Mouse (Mus musculus) left cerebral cortex, adult 8-10 months (tissue): ENCODE data around the gene Vamp3. TPM values are rescaled to one million over a fixed set of nuclear protein-coding genes. Genes with fewer than 3 reads are reported as not detected.

Experiments used
- DNase-seq, 2 experiments: peaks; one replicate each; pipeline ENCODE4 v3.0.0; 2022; ENCODE audit warnings: low spot score in 2 of 2
- total RNA-seq, 4 experiments: library from RNA; stranded (reverse); gene quantifications; 2 replicates each; pipeline ENCODE4 v1.2.4; 2022

The Vamp3 gene
- 10 to 100 TPM; 31.8 to 33.6 (median 32.6) TPM for total RNA-seq

DNA sequence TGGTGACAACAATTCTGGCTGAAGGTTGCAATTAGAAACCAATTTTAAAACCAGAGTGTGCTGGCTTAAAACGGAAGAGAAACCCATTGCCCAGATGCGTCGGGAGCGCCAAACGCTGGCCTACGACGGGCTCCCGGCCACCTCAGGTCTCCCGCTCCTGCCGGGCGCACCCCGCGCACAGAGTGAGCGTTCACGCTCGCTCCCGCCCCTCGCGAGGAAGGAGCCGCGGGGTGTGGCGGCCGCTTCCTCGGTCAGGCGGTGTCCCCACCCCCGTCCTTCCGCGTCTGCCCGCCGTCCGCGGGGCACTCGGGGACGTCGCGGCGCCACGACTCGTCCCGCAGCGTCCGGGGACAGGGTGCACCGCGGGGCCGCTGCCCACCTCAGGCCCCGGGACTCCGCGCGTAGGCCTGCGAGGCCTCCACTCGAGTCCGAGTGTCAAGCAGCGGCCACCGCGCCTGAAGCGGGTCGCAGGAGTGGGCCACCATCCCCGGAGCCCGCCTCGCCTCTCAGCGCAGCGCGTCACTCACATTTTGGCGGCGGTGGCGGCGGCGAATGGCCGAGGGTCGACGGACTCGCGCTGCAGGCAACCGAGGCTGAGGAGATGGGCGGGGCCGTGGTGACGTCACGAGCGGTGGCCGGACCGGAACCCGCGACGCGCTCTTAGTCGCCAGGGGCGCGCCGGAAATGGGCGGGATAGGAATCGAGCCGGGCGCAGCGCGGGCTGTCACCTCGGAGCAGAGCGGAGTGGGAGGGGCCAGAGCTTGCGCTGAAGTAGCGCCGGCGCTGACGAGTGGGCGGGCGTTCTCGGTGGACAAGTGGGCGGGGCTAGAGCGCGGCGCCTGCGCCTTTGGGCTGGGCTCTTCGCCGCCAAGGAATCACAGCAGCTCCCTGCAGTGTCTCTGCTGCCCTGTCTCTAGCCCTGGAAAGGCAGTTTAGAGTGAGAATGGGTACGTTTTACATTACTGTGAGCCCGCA lies at the start of gene Vamp3:
Gene Vamp3 (minus strand): TSS at position 617 of the 975 bp plus-strand sequence.
- peak; percentile 96 to 98 for DNase-seq

DNA sequence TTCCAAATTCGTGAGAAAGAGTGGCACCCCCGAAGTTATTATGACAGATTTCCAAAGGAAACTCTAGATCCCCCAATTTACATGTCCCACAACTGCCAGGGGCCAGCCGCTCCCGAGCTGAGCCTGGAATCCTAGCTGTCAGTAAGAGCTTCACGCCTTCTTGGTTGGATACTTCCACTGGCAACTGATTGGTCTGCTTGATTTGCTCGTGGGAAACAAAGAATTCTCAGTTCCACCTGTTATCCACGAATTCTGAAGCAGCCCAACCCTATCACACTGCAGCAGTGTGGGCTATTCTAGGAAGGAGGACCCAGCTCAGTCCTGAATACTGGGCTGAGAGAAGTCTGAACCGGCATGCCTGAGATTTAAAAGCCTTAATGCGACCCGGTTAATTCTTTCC lies 48.7 kb upstream of the Vamp3 start:
- no peak for DNase-seq

DNA sequence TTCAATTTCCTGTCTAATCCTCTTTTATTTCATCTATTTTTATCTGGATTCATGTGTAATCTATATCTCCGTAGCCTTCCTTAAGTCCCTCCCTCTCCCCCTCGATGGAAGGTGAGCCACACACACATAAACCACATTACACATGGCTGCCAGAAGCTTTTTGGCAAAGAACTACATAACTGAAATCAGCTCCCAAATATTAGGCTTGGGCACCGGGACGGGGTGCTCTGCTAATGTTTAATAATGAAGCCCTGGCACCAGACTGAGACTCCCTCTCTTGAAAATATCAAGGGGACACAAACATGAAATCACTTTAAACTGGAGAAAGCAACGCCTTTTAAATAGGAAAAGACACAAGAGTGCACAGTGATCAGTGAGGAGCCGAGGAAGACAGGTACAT lies 48.1 kb upstream of the Vamp3 start:
- DNase-seq = no peak

DNA sequence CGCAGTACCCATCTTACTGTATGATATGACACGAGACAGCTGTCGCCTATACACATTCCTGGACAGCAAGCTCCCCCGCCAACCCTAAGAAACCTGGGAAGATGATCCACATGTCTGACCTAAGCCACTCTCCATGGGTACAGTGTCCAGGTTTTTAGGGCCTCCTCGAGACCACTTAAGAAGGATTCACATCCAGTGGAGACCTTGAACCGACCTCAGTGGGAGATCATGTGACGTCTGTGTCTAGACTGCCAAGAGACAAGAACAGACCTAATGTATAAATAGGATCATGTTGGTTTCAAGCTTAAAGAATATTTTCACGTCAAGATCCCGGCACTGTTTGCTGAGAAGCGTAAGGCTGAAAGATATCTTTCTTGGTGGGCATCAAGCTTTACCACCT lies 46.4 kb upstream of the Vamp3 start:
- no peak for DNase-seq

DNA sequence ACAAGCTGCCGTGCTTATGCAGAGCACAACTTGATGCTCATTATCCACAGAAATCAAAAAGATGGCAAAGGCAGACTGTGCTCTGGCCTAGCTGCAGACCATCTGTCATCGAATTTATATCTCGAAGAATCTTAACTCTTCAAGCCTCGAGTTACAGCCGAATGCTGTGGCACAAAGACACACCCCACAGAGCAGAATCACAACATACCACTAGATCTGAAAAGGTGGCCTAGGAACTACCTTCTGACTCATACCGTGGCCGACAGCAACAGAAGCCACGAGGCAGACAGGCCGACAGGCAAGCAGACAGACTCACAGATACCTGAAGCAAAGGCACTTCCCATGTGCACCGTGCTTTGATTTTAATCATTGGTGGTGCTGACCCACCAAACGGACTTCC lies 45.9 kb upstream of the Vamp3 start:
- DNase-seq = no peak

DNA sequence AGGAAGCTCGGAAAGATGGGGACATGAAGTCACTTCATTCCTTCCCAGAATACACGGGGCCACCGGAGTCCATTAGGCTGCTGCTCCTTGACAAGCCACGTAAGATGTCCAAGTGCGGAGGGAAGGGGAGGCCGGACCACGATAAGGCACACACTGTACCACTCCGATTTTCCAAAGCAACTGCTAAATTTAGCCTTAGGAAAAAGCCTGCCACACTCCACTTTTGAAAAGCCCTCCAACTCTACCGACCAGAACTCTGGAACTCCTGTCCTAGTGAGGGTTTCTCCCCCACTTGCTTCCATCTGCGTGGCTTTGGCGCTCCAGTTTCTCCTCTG lies 39.3 kb upstream of the Vamp3 start:
- no peak for DNase-seq

DNA sequence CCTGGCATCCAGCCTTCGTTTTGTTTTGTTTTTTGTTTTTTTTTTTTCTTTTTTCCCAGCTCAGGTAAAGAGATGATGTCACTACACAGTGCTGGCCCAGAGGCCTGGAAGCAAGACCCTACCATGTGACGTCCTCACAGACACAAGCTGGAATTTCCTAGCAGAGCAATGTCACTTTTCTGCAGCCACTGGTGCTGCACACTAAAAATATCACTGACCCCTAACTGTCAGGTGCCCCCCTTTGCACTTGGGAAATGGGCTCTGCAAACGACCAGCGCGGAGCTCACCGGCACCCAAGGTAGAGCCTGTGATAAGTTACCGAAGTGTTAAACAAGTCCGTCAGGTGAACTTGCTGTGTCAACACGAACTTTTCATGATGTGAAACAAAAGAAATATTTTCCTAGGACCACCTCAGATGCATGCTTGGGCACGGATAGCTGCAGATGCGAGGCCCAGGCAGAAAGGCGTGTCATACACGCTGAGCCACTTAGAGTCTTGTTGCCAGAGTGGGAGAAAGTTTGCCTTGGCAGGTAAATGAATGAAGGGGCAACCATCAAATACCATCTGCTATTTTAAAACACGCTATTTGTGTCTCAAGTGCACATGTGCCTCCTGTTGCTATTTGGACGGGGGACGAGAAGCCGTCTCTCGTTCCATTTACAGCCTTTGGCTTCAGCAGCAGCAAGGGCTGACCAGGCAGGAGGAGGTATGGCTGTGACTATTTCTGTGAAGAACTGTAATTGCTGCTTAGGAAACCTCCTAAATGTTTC lies 38.8 kb upstream of the Vamp3 start:
- no peak for DNase-seq

DNA sequence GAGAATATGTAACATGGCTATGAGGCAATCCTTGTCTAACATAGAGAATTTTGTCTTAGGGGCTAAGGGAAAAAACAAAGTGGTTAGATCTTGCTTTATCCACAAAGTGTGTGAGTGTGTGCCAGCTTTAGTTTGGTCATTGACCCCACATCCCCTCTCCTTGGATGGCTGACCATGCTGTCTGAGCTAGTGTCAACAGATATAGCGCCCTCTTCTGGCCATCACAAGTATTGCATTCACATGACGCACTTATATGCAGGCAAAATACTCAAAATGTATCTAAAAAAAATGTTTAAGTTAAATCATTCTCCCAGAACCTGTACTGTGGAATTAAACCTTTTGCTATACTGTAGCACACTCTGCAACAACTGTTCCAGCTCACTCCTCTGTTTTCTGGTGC lies 37.4 kb upstream of the Vamp3 start:
- DNase-seq = no peak

DNA sequence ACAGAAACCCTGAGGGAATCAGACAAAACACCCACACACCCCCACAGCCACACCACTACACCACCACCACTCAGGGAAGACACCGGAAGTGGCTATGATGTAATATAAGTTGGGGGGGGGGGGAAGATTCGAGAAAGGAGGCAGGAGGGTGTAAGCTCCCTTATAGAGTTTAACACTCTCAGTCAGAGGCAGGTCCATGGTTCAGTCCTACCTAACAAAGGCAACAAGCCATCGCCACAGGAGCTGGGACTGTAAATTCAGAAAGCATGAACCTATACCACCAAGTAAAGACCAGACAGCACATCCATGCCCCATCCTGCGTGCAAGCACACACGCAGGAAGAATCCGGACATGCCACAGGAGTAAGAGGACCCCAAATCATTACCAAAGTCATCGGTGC lies 31.5 kb upstream of the Vamp3 start, which contains the start of gene Gm13090:
Gene Gm13090 (plus strand): TSS at position 301 of the 400 bp plus-strand sequence.
- no peak for DNase-seq

DNA sequence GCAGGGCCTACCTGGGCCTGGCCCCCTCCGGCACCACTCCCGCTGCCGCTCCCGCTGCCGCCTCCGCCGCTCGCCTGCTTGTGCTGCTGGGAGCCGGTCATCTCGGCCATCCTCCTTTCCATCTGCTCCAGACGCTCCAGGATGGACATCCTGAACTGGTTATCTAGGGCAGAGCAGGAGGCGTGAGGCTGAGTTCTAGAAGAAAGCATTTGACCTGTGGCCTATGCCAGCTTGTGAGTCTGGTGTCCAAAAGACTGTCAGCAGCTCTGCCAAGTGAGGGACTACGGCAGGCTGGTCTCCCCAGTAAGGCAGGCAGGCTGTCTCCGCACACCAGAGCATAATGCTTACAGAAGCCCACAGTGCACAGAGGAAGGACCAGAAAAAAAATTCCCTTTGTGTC lies 31.1 kb upstream of the Vamp3 start:
- no peak for DNase-seq

DNA sequence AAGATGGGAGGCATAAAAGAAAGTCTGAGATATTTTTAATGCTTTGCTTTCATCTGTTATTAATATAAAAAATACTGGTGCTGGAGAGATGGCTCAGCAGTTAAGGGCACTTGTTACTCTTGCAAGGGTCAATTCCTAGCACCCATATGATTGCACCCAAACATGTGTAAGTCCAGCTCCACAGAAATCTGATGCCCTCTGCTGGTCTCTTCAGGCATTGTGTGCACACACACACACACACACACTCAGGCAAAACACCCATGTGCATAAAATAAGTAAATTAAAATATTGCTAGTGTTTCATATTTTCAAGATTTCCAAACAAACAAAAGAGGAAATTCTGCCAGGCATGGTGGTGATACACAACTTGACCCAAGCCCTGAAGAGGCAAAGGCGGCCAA lies 29.6 kb upstream of the Vamp3 start:
- no peak for DNase-seq

DNA sequence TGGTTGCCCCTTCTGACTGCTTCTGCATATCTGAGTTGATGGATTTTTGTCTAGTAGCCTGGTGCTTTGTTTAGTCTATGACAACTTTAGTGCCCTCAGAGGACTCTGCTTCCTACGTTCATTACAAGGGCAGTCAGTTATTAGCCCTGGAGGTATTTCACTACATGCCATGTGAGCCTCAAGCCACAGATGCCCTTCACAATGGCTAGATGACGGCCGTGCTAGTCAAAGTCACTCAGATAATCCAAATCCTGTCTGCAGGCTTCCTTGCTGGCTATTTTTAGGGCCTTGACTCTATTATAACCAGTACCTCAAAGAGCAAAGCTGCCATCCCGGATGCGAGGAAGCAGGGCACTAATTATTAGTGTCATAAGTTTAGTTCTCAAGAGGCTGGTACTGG lies 25.3 kb upstream of the Vamp3 start:
- no peak for DNase-seq

DNA sequence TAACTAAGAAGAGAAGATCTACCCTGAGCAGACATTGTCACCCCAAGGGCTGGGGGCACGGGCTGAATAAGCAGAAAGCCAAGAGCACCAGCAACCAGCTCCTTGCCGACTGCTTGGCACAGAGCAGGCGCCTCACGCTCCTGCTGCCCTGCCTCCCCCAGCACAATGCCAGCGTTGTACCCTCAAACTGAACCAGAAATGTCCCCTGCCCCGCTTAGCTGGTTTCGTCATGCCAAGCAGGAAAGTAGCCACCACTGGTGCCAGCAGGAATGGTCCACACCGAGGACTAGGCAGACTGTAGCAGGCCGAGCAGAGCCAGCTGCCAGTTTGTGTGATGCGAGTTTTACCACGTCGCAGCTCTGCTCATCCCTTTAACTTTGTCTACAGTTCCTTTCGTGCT lies 24.2 kb upstream of the Vamp3 start:
- DNase-seq = no peak

DNA sequence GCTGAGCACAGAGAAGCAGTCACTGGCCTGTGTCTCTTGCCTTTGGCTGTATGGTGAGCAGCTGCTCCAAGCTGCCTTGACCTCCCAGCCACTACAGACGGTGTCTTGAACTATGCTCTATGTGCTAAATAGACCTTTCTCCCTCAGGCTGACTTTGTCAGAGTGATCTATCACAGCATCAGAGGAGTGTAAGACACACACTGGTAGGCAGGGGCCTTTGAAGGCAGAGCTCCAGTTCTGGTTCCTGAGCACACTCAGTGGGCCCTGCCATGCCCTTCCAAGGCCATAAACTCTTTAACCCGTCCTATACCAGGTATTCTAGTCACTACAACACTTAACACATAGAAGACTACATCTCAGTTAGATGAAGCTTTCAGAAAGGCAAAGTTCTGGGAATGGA lies 23.6 kb upstream of the Vamp3 start:
- no peak for DNase-seq

DNA sequence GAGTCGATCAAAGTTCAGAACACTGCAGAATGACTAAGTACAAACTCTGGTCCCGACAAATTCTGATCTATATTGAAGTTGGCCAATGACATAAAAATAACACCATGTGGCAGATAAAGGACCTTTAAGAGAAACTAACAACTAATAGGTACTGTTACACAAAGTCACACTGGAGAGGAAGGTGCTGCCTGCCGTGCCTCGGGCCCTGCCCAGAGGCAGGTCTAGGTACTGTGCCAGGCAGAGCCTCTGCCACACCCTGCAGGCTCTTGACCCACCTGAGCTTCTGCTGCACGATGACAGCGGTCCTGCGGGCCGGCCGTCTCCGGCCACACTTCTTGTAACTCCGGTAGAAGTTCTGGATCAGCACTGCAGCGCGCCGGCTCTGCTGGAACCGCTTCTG lies 17.1 kb upstream of the Vamp3 start:
- DNase-seq = no peak

DNA sequence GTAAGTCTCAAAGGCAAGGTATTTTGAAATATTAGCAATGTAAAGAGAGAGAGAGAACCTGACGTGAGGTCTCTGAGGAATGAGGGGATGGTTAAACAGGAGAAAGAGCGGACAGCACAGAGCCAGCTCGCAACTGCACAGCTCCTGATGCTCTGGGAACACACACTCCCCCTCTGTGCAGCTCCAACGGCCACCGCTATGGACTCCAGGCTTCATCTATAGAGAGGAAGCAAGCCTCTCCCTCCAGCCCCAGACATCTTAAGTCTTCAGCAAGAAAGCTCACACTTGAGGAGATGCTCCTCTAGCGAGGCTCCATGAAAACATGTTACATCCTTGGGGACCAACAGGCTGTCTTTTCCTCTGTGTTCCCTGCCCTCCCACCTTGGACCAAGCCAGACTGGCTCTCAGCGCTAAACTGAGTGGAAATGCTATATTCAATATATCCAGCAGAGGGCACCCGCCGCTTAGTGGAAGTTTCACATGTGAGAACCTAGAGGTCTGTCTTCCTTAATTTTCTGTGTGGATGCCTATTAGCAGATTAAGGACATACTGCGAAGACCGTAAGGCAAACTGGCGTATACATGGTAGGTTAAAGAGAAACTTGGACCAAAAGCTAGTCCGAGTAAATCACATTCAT lies 15.5 kb upstream of the Vamp3 start:
- DNase-seq = peak; percentile 45 to 56

DNA sequence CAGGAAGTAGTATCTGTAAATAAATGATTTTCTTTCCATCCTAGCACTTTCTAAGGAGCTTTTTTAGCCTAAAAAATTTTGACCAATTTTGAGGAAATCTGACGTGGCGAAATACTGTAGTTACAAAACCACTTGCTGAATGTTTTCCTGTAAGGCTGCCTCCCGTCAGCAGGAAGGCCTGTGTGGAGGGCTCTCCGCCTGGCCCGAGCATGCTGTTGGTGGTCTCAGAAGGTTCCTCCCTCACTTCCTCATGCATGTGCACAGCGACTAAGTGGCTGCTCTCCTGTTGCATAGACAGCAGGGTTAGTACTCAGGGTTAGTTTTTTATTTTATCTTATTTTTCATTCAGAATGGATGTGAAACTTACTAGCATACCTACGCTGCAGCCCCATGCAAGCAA lies 13.2 kb upstream of the Vamp3 start:
- DNase-seq = no peak

DNA sequence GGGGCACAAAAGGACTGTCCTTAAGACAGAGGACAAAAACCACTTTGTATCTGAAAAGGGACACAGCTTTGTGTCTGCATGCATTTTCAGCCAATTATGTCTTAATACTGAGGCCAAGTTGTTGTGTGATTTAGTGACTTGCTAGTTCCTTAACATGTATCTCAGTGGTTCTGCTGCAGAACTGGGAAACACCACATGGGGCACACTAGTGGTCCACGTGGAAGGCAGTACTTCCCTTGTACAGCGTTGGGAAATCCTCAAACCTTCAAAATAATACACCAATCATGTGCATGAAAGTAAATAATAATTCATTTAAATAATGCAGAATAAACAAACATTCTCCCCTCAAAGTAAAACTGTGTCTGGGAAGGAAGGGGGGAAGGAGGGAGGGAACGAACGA lies 11.0 kb upstream of the Vamp3 start:
- no peak for DNase-seq

DNA sequence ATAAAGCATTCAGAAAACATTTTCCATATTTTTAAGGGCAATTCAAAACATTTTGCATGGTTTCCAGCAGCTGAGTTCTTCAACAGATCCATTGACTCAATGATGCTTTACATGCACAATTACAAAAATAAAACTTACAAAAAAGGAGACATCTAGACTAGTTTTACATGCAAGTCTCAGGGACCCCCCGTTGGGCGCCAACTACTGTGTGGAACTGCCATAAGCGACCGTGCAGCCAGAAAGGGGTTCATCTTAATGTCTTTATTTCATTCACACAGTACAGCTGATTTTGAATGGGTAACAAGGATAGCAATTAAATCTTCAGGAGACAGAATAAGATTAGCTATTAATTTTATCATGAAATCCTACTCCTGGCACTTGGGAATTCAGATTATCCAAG lies 1.8 kb upstream of the Vamp3 start:
- DNase-seq = no peak

DNA sequence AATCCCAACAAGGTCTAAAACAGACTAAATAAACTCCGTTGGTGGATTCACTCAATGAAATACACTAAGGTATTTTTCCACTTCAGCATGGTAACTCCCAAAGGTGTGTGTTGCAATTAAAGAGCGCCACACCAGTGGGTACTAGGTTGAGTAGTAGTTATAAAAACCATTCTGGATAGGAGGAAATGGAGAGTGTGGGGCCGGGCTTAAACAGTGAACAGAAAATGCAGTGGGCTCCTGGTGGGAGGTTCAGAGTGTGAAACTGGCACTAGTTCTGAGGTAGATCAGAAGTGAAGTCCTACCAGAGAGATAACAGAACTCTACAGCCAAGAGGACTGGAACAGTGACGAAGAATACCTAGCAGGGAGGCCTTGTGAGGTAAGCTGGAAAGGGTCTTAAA lies 871 bp upstream of the Vamp3 start:
- DNase-seq = no peak

DNA sequence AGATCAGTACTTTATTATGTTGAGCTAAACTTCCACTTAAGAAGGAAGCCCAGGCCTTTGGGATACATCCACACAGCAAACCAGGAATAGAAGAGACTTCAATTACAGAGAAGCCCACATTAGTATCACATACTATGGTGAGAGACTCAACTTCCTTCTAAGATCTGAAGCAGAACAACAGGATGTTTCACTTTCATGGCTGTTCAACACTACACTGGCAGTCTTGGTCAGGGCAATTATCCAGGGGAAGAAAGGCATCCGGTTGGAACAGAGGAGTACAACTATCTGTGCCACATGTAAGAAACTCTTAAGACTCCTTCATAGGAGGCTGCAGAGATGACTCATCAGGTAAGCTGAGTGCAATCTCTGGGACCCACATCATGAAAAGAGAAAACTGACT lies 6.6 kb downstream of the Vamp3 start:
- no peak for DNase-seq

DNA sequence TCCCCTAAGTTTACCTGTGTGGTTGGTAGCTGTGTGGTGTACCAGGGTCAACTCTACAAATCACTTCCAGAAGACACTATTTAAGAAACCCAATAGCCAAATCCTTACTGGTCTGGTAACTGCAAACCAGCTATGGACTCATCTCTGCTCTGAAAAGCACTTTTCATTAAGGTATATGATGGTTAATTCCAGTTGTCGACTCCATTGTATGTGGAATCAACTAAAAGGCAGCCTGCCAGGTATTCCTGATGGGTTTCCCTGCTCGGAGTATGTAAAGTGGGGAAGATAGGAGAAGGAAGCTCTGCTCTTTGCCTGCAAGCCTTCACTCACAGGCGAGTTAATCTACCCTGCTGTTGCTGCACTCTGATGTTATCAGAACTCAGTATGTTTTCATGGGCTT lies 11.2 kb downstream of the Vamp3 start:
- no peak for DNase-seq
